ENCODE assay signal across 21 mouse cellular contexts in the genomic region with DNA sequence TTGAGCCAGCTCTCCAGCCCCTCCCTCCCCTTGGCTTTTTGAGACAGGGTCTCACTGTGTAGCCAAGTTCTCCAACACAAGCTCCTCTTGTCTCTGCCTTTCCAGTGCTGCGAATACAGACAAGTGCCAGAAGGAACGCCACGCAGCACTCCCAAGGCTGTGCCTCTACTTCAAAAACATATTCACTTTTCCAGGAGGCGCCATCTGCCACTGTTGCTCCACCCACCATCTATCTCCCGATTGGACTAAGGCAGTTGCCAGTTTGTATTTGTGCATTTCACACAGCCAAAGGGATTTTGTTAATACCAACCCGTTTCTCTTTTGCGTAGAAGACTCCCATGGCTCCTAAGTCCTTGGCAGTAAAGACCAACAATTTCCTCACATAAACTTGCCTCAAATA. TPM values are rescaled to one million over a fixed set of nuclear protein-coding genes. Genes with fewer than 3 reads are reported as not detected.
A peak's percentile ranks its signal among the peaks of the same experiment; 100 is the strongest.
DNase-seq lines count a peak whose midpoint lies in the region; TF ChIP-seq lines count a peak whose summit lies in the region.
"Had no signal": no experiment of that assay in that cellular context is flagged by ENCODE, and none has a peak within 500 bp of the region (broad histone marks: within the 10 kb centered on the region; RNA-seq: fewer than 3 reads in every experiment).

No protein-coding gene starts in this region.

- no peaks in the 10 kb centered on the region for H3K36me3 ChIP-seq in midbrain, embryonic 10.5 days
- H3K36me3 ChIP-seq: hindbrain, embryonic 12.5 days; neural tube, embryonic 15.5 days had no signal

- intact Hi-C loops in left cerebral cortex, postnatal 36 days (cut with DNase I), result no loop called here

- peaks cover 14% of the 10 kb centered on the region for H3K27me3 ChIP-seq in midbrain, embryonic 10.5 days (ENCODE audit: low read depth, poor library complexity, severe bottlenecking)

- DNase-seq in layer of hippocampus, adult 11-12 months (ENCODE audit: low spot score), result peak; percentile 68
- no peak for DNase-seq in layer of hippocampus, adult 9-10 months (ENCODE audit: low spot score)
- DNase-seq in brain, embryonic 14.5 days (ENCODE audit: low read depth), result peak; percentile 29
- peak; percentile 67 to 77 for DNase-seq in layer of hippocampus, adult 8-10 months (ENCODE audit: low spot score in 2 of 2)
- DNase-seq in left cerebral cortex, postnatal 36 days (ENCODE audit: low spot score in 2 of 2), result peak; percentile 52 to 58
- DNase-seq in adrenal gland, postnatal 14 days, result no peak
- no peak for DNase-seq in lung, postnatal 10 days
- DNase-seq in midbrain, embryonic 10.5 days (ENCODE audit: low spot score), result no peak
- DNase-seq: B cell, adult 2 months; cerebellum, adult 11 months; cerebellum, postnatal 10 days; heart, postnatal 10 days; kidney, adult 2 months; kidney, postnatal 14 days; lung, postnatal 14 days; thymus, adult 18-20 months; thymus, postnatal 4 days had no signal

- no peak for TF ChIP-seq POLR2A in brain, embryonic 14.5 days (IDR thresholded peaks at IDR 0.05; ENCODE audit: borderline replicate concordance, extremely low read depth, insufficient read depth, insufficient read length, poor library complexity, severe bottlenecking)

- 92% methylated on average over 7 of the region's 7 CpGs for WGBS in midbrain, embryonic 10.5 days

- peaks cover 8% of the 10 kb centered on the region for H3K4me1 ChIP-seq in midbrain, embryonic 10.5 days

- no peak for TF ChIP-seq CTCF in brain, embryonic 14.5 days (IDR thresholded peaks at IDR 0.05; ENCODE audit: borderline replicate concordance, extremely low read depth, insufficient read depth, insufficient read length)

- no peak overlapping the region for H3K4me3 ChIP-seq in midbrain, embryonic 10.5 days
- H3K4me3 ChIP-seq: hindbrain, embryonic 12.5 days; limb, embryonic 15.5 days; megakaryocyte, embryonic 14.5 days; neural tube, embryonic 15.5 days had no signal

- H3K27ac ChIP-seq in midbrain, embryonic 10.5 days (replicated peaks), result no peak overlapping the region
- H3K27ac ChIP-seq: hindbrain, embryonic 12.5 days; limb, embryonic 15.5 days; neural tube, embryonic 15.5 days had no signal

- H3K9me3 ChIP-seq in midbrain, embryonic 10.5 days (replicated peaks), result no peaks in the 10 kb centered on the region
- H3K9me3 ChIP-seq: hindbrain, embryonic 12.5 days; limb, embryonic 15.5 days; megakaryocyte, embryonic 14.5 days; neural tube, embryonic 15.5 days had no signal

RNA-seq across cellular contexts. Expression of a gene that starts 8.4 kb away (rescaled TPM):
- 4.8 and 5.3 TPM in 2 replicates for polyA plus RNA-seq in brain, embryonic 14.5 days (2012; rRNA removed)
- 10 to 100 TPM in 2 of 4 experiments, 1 to 10 TPM in 2; 8.3 to 11.2 (median 10.5) TPM for total RNA-seq in layer of hippocampus, adult 8-10 months (2022)
- 1 to 10 TPM; 4.6 to 6.7 TPM for total RNA-seq in left cerebral cortex, postnatal 36 days (2021)
- total RNA-seq in adrenal gland, postnatal 14 days (2021), result 19.3 and 26.2 TPM in 2 replicates
- polyA plus RNA-seq in midbrain, embryonic 10.5 days (2016; fragmentation: Nextera tagmentation; extraction: Ambion mirVana), result 3.8 and 4.7 TPM in 2 replicates

RNA-seq across cellular contexts. Expression of a gene that starts 16.5 kb away (rescaled TPM):
- 154 and 197 TPM in 2 replicates for polyA plus RNA-seq in brain, embryonic 14.5 days (2012; rRNA removed)
- 100 to 1,000 TPM in 2 of 4 experiments, 10 to 100 TPM in 2; 96.9 to 109 (median 101) TPM for total RNA-seq in layer of hippocampus, adult 8-10 months (2022)
- total RNA-seq in left cerebral cortex, postnatal 36 days (2021), result 100 to 1,000 TPM in 1 of 2 experiments, 10 to 100 TPM in 1; 65.1 to 110 TPM
- total RNA-seq in adrenal gland, postnatal 14 days (2021), result 36.9 and 52.2 TPM in 2 replicates
- polyA plus RNA-seq in midbrain, embryonic 10.5 days (2016; fragmentation: Nextera tagmentation; extraction: Ambion mirVana), result 51.8 and 61.1 TPM in 2 replicates

RNA-seq across cellular contexts. Expression of a gene that starts 43.4 kb away (rescaled TPM):
- 67.3 and 72.9 TPM in 2 replicates for polyA plus RNA-seq in brain, embryonic 14.5 days (2012; rRNA removed)
- 10 to 100 TPM; 43.4 to 54.4 (median 49.2) TPM for total RNA-seq in layer of hippocampus, adult 8-10 months (2022)
- total RNA-seq in left cerebral cortex, postnatal 36 days (2021), result 10 to 100 TPM; 52.6 to 54.1 TPM
- total RNA-seq in adrenal gland, postnatal 14 days (2021), result 59.3 and 65.4 TPM in 2 replicates
- 177 TPM in 2 replicates for polyA plus RNA-seq in midbrain, embryonic 10.5 days (2016; fragmentation: Nextera tagmentation; extraction: Ambion mirVana)

RNA-seq across cellular contexts. Expression of a gene that starts 43.7 kb away (rescaled TPM):
- 1.4 and 1.6 TPM in 2 replicates for polyA plus RNA-seq in brain, embryonic 14.5 days (2012; rRNA removed)
- 1 to 10 TPM in 2 of 4 experiments, under 1 TPM in 2; 0.90 to 1.3 (median 1.0) TPM for total RNA-seq in layer of hippocampus, adult 8-10 months (2022)
- total RNA-seq in left cerebral cortex, postnatal 36 days (2021), result 1 to 10 TPM; 1.2 to 1.3 TPM
- 0.44 and 1.1 TPM in 2 replicates for total RNA-seq in adrenal gland, postnatal 14 days (2021)
- polyA plus RNA-seq in midbrain, embryonic 10.5 days (2016; fragmentation: Nextera tagmentation; extraction: Ambion mirVana), result 0.10 and 0.22 TPM in 2 replicates
- total RNA-seq: heart, postnatal 10 days had no signal

RNA-seq across cellular contexts. Expression of a gene that starts 44.0 kb away (rescaled TPM):
- 89.4 and 114 TPM in 2 replicates for polyA plus RNA-seq in brain, embryonic 14.5 days (2012; rRNA removed)
- 100 to 1,000 TPM; 140 to 150 (median 146) TPM for total RNA-seq in layer of hippocampus, adult 8-10 months (2022)
- total RNA-seq in left cerebral cortex, postnatal 36 days (2021), result 100 to 1,000 TPM; 147 to 157 TPM
- total RNA-seq in adrenal gland, postnatal 14 days (2021), result 116 and 119 TPM in 2 replicates
- 82.3 and 88.4 TPM in 2 replicates for polyA plus RNA-seq in midbrain, embryonic 10.5 days (2016; fragmentation: Nextera tagmentation; extraction: Ambion mirVana)

Comparison
In these comparisons a context has a peak if more than half of its experiments do, and no peak if none do; other contexts are left out.
1. DNase-seq: peak in layer of hippocampus, adult 11-12 months (single experiment), brain, embryonic 14.5 days (single experiment), layer of hippocampus, adult 8-10 months (2 of 2) and left cerebral cortex, postnatal 36 days (2 of 2); none in layer of hippocampus, adult 9-10 months (single experiment), adrenal gland, postnatal 14 days (single experiment), lung, postnatal 10 days (single experiment) and midbrain, embryonic 10.5 days (single experiment).